Mouse (Mus musculus): Measurements from ENCODE around the gene Acbd6.

Gene Acbd6

DNA sequence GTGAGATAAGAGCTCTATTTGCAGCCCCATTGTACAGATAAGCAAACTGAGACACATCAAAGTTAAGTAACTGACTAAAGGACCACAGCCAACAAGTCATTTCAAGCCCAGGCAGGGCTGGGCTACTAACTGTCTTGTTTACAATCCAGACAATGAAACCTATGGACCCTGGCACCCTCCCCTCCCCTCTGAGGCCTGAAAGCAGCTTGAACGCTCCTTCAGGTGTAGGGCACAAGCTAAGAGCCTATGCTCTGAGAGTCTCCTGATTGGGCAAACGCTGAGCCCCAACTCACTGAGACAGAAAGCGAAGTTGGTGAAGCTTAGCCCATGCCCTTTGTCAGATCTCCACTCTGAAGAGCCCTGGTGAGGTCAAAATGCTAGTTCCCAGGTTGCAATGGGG lies 166.4 kb downstream of the Acbd6 start:
- no peak for DNase-seq

DNA sequence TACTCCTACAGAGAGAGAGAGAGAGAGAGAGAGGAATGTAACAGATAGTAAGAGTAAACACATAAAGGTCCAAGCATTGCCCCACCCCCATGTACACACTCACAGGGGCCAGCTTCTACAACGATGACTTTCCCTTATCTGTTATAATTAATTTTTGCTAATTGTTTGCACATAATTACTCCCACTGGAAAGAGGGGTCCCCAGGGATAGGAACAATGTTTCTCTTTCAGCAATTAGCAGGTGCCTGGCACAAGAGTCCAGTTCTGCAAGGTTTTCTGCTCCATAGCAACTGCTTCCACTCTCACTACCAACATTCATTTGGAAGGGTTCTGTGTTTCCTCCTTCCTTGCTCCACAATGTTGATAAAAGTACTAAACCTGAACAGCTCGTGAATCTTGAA lies 168.0 kb downstream of the Acbd6 start:
- no peak for DNase-seq

DNA sequence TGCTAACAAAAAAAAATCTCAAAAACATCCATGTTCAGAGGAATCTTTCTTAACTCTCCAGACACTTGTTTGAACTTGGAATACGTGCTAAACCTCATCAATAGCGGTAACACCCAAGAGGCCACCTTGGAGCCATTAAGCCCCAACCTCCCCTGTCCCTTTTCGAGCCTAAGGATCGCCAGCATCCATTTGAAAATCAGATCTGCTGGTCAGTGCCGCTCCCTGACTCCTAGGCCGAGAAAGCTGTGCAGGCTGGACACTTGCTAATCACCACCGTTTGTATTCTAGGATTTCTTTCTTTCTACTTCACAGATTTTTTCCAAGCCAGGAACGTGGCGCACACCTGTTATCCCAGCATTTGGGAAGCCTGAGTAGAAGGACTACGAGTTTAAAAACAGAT lies 169.9 kb downstream of the Acbd6 start:
- no peak for DNase-seq

DNA sequence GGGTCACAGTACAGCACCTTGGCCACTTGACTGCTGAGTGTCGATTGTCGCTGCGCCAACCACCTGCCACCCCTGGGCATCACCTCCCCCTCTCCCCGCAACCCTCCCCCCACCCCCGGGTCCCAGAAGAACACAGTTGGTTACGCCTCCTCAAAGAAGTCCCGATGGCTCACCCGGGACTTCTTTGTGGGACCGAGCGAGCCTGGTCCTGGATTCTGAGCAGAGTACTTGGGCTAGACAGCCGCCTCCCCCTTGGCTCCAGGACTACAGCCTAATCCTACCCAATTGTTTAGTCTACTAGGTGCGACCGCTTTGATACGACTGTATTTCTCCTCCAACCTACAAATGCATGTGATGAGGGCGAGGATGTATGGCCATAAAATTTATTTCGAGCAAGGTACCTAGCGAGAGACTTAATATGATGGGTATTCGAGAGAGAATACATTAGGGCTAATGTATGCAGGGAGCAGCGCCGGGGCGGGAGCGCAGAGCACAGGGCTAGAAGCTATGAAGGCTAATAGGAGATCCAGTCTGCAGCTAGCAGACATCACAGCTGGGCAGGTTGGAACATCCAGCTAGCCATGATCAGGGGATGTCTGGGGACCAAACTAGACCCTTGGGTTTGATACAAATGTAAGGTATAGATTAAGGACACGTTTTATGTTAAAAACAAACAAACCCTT lies 171.3 kb downstream of the Acbd6 start:
- no peak for DNase-seq

DNA sequence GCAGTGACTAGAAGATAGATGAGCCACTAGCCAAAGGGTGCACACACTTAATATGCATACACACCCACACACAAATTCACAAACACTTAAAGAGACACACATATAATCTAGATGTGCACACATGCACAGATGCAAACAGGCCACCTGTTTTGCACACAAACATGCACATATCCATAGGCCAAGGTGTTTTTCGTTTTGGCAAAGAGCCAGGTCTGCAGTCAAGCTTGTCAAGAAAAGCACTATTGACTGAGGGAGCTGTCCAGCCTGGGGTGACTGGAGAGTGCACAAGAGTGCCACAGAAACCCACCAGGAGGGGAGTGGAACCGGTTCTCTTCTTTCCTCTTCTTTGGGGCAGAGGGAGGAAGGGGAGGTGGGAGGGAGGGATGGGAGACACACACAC lies 173.2 kb downstream of the Acbd6 start:
- DNase-seq, result no peak

DNA sequence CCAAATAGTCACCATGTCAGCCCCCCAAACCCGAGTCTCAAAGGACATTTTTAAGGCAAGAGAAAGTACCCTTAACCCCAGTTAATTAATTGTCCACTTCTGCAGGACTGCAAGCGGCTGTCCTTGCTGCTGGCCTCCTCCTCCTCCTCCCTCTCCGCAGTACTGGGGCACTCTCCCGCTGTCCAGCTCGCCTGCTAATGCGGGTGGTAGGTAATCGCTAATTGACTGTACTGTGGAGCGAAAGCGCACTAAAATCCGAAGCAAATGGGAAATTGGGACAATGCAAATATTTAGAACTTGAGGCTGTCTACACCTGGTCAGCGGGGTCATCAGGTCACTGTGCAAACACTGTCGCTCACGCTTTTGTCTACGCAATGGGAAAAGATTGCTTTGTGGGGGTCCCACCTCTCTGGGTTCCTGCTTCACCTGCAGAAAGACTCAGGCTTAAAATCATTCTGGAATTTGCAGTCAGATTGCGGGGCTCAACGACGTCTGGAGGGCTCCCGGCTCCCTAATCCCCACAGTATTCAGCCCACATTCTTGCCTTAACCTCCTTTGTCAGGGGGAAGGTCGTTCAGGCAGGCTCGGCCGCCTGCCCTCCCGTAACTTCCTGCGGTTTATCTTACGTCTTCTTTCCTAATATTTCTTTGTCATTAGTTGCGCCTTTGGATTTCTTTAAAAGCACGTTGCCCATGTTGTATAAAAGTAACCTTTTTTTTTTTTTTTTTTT lies 178.3 kb downstream of the Acbd6 start:
- no peak for DNase-seq

DNA sequence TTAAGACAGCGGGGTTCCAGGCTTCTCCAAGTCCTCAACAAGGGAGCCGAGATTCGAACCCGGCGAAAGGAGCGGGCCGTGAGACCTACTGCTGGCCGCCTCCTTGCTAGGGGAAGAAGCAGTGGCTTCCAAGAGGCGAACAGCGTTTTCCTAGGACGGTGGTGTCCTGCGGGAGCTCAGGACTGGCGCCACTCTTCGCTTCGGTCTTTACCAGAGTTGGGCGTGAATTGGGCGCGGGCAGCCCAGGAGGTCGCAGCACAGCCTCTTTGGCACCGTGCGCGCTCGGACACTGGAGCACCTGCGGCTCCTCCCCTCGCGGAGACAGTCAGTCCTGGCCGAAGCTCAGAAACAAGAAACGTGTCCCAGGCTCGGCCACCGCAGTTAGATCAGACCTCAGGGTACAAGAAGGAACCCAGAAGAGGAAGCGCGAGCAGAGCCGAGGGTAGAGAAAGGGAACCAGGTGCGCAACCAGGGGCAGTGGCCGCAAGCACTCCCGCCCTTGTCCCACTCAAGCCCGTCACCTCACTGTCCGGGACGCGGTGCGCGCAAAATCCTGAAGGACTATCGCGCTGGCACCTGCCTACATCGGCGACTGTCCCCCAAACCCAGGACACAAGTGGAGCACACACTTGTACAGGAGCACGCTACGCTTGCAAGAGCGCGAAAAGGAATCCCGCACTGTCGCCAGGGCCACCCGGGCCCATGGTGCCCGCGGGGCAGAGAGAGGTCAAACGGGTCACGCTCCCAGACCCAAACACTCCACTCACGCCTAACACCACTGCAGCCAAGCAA lies 179.3 kb downstream of the Acbd6 start:
- DNase-seq, result no peak

DNA sequence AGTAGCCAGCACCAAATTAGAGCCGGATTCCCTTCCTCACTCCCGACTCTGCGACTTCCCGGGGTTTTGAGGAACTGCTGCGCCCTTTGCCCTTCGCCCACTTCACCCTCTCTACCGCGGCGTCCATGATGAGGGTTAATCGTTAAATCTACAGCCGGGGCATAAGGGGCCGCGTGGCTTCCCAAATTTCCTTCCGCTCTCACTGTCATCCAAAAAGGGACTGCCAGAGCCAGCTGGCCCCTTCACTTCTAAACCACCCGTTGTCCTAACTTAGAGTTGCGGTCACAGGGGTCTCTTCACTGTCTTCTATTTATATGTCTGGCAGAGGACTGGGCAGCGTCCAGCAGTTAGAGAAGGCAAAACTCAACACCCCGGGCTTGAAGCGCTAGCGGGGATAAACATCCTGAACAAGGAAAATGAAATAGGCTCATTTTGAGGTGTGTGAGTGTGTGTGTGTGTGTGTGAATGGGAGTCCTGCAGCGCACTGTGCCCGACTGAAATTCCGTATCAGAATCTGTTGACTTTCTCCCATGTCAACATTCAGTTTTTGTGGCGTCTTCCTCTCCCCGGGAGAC lies 180.0 kb downstream of the Acbd6 start:
- DNase-seq, result no peak
